Mouse (Mus musculus) ovary, adult 18-20 months (tissue): ENCODE measurements at regions not wholly inside any gene's neighbourhood (a gene's known extent, or its start where the extent isn't known, plus 50 kb on each side); places are given as distances from the start of the nearest gene placed in this dataset.
A peak's percentile ranks its signal among the peaks of the same experiment; 100 is the strongest.

Experiments used
- DNase-seq: peaks from one replicate; pipeline ENCODE4 v3.0.0; 2022; ENCODE audit warnings: low spot score, mixed read lengths

GRCm38 (mm10) chr16:64166676-64167407, 302.9 kb upstream of the Epha3 start:
- peak; percentile 54 for DNase-seq

GRCm38 (mm10) chr16:64166036-64166435, 302.1 kb upstream of the Epha3 start:
- no peak for DNase-seq

- DNase-seq = no peak
Measured at GRCm38 (mm10) chr16:64145687-64146535, 281.9 kb upstream of the Epha3 start.
